Mouse (Mus musculus): ENCODE measurements around the gene Ppm1b.

Gene Ppm1b

DNA sequence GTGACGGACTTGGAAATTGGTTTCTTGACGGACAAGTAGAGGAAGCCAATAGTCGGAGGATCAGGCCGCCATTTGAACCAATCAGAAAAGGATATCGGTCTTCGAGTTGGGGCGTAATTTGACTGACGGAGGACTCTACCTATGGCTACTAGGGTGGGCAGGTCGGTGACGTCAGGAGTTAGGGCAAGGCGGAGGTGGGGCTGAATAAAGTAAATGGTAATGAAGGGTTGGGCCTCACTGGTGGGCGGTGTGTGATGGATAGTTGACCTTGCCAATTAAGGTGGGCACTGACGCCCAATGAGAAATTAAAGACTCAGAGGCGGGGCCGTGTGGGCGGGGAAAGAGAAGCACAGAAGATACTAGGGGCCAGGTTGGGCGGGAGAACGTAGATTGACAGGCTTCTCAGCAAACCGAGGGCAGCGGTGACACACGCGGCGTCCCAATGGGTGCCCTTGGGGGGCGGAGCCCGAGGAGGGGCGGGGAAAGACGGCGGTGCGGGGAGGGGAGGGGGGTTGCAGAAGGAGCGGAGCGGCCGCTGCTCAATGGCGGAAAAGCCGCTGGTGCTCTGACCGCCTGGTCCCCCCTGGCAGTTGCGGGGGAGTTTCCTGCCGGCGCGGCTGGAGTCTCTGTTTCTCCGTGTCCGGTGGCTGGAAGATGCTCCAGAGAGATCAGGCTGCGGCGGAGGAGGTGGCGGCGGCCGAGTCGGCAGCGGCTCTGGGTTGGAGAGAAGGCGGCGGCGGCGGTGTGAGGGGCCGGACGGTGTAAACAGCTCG is 1.1 kb downstream of the Ppm1b start:
- DNase-seq (ENCODE audit: low spot score in 2 of 2), result peak; percentile 99

GRCm38 (mm10) chr17:84958411-84958911 is 1.9 kb downstream of the Ppm1b start:
- no peak for DNase-seq (ENCODE audit: low spot score in 2 of 2)

DNA sequence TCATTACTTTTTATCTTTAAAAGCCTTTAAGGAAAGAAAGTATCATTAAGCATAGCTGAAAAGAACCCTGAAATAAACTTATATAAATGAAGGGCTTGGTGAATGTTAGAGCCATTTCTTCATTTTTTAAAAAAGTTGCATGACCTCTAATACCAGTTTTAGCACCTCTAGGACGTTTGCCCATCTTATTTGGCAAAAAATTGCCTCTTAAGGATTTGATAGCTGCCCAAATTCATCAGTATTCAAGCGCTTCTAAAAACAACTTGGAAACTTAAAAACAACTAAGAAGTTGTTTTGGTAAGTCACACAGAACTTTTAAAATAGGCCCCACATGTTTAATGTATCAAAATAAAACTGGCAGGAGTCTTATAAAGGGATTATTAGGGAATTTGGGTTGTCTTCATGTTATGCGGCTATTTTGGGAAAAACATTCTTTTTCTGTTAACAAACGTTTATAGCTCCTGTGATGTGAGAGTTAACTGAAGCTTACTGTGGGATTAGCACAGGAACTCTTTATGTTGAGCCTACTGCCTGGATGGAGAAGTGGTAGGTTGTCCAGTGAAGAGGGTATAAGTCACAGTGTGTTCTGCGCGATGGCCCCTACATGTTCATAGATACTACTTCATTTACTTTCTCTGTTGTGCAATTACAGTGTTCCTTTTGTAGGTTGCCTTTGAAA is 2.6 kb downstream of the Ppm1b start:
- no peak for DNase-seq (ENCODE audit: low spot score in 2 of 2)

DNA sequence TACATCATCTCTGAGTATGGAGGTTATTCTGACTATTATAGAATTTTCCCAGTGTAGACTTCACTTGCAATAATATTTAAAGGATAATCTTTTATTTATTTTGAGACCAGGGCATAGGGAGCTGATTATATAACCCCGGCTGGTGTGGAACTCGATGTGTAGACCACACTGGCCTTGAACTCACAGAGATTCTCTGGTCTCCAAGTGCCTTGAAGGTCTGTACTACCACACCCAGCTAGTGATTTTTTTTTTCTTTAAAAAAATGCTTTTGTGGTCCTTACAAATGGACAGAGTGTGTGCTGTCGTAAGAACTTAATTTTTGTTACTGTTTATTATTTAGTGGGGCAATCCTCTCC is 3.1 kb downstream of the Ppm1b start:
- DNase-seq (ENCODE audit: low spot score in 2 of 2), result no peak

- DNase-seq (ENCODE audit: low spot score in 2 of 2), result no peak
Observed at GRCm38 (mm10) chr17:84960136-84960535, 3.6 kb downstream of the Ppm1b start.

DNA sequence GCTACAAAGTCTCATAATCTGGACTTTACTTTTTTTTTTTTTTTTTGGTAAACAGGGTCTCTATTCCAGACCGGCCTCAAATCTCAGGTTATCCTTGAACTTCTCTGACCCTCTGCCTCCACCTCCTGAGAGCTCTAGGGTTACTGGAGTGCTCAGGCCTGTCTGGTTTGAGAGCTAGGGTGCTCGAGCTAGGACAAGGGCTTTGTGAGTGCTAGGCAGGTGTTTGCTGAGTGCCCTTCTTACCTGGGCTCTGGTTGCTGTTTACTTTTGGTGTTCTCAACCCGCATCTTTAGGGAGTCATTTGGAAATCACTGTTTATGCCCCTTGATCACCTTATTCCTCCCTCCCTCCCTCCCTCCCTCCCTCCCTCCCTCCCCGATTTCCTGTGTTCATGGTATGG is 5.5 kb downstream of the Ppm1b start:
- DNase-seq (ENCODE audit: low spot score in 2 of 2), result no peak

DNA sequence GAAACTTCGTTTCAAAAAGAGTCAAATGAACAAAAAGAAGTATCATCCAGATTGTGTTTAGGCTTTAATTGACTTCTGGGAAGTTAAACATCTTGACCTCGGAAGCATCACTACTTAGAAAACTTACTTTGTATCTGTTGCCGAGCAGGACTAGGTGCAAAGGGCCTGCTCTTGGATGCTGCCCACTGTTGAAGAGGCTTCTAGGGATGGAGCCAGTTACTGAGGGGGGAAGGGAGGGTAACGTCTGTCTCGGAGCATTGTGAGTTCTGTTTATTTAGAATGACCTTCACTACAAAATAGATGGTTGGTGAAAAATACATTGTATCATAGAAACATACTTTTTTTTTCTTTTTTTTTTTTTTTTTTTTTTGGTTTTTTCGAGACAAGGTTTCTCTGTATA is 7.1 kb downstream of the Ppm1b start:
- no peak for DNase-seq (ENCODE audit: low spot score in 2 of 2)

- DNase-seq (ENCODE audit: low spot score in 2 of 2), result no peak
Observed at GRCm38 (mm10) chr17:84966231-84966630, 9.7 kb downstream of the Ppm1b start.

- DNase-seq (ENCODE audit: low spot score in 2 of 2), result no peak
Observed at GRCm38 (mm10) chr17:84967045-84967444, 10.5 kb downstream of the Ppm1b start.

DNA sequence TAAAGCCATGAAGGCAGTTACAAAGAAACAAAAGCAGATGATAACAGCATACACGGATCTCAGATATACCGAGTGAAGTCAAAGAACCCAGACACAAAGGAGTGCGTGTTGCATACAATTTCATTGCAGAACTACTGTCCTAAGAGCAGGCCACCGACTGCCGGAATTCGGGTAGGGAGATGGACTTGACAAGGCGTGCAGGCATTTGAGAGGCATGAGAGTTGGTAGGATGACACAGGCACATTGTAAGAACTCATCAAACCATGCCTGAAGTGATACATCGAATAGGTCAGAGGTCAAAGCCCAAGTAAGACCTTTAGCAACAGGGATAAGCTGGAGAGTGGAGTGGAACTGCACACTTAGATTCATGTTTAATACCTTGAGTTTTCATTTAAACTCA is 13.4 kb downstream of the Ppm1b start:
- no peak for DNase-seq (ENCODE audit: low spot score in 2 of 2)

- DNase-seq (ENCODE audit: low spot score in 2 of 2), result no peak
Observed at GRCm38 (mm10) chr17:84981721-84982120, 25.2 kb downstream of the Ppm1b start.

- no peak for DNase-seq (ENCODE audit: low spot score in 2 of 2)
Observed at GRCm38 (mm10) chr17:84982735-84983134, 26.2 kb downstream of the Ppm1b start.

DNA sequence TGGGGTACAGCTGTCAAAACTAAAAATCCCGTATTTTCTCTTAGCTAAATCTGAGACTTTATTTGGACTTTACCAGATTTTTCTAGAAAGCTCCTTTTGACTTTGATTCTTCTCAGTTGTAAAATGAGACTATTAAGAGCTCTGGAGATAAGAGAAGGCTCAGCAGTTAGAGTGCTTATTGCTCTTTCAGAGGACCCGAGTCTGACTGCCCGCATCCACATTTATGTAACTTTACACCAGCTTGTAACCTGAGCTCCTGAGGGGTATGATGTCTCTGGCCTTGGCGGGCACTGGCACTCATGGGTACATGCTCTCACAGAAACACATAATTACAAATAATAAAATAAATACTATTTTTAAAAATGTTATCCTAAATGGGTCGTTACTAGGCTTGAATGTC is 29.8 kb downstream of the Ppm1b start:
- DNase-seq (ENCODE audit: low spot score in 2 of 2), result no peak

- DNase-seq (ENCODE audit: low spot score in 2 of 2), result no peak
Observed at GRCm38 (mm10) chr17:84987834-84988410, 31.4 kb downstream of the Ppm1b start.

- no peak for DNase-seq (ENCODE audit: low spot score in 2 of 2)
Observed at GRCm38 (mm10) chr17:84988514-84988913, 32.0 kb downstream of the Ppm1b start.

- peak in 1 of 2 experiments; percentile 40 for DNase-seq (ENCODE audit: low spot score in 2 of 2)
Observed at GRCm38 (mm10) chr17:84995844-84996243, 39.3 kb downstream of the Ppm1b start.

GRCm38 (mm10) chr17:84997639-84998038 is 41.1 kb downstream of the Ppm1b start:
- DNase-seq (ENCODE audit: low spot score in 2 of 2), result peak in 1 of 2 experiments; percentile 45

GRCm38 (mm10) chr17:84999636-85000035 is 43.1 kb downstream of the Ppm1b start:
- peak in 1 of 2 experiments; percentile 56 for DNase-seq (ENCODE audit: low spot score in 2 of 2)

DNA sequence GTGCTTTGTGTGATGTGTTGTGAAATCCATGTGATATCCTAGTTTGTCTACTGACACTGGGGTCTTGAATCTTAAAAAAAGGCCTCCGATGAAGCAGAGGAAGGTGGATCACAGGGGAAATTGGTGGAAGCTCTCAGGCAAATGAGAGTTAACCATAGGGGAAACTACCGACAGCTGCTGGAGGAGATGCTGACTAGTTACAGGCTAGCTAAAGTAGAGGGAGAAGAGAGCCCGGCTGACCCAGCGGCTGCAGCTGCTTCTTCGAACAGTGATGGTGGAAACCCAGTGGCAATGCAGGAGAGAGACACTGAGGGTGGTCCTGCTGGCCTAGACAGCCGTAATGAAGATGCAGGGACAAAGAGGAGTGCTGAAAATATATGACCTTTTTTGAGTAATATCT is 56.9 kb downstream of the Ppm1b start:
- DNase-seq (ENCODE audit: low spot score in 2 of 2), result no peak

DNA sequence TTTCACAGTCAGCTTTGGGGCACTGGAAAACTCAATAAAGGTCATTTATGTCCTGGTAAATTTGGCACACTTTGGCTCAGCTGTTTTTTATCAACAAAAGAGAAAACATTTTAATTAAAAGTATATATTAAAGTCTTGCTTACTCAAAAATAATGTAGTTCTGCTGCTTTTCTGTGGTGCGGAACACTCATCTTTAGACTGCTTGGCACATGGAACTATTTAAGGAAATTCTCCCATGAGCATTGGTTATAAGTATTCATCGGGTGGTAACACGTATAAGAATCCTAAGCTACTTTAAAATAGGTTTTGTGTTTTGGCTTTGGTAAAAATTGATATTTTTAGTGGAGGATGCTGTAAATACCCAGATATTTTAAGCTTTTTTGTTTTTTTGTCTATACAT is 58.1 kb downstream of the Ppm1b start:
- no peak for DNase-seq (ENCODE audit: low spot score in 2 of 2)

- no peak for DNase-seq (ENCODE audit: low spot score in 2 of 2)
Observed at GRCm38 (mm10) chr17:85018344-85018743, 61.8 kb downstream of the Ppm1b start.

GRCm38 (mm10) chr17:85018794-85019193 is 62.3 kb downstream of the Ppm1b start:
- no peak for DNase-seq (ENCODE audit: low spot score in 2 of 2)

- DNase-seq (ENCODE audit: low spot score in 2 of 2), result no peak
Observed at GRCm38 (mm10) chr17:85020343-85020742, 63.8 kb downstream of the Ppm1b start.
